Mouse (Mus musculus) cerebellum, postnatal 36 days (tissue): Measurements from ENCODE around the gene Mrps23.

Experiments used
- DNase-seq, 2 experiments: peaks; one replicate each; pipeline ENCODE4 v3.0.0; 2021 to 2022; ENCODE audit warnings: mixed read lengths in 2 of 2

Mrps23 gene

DNA sequence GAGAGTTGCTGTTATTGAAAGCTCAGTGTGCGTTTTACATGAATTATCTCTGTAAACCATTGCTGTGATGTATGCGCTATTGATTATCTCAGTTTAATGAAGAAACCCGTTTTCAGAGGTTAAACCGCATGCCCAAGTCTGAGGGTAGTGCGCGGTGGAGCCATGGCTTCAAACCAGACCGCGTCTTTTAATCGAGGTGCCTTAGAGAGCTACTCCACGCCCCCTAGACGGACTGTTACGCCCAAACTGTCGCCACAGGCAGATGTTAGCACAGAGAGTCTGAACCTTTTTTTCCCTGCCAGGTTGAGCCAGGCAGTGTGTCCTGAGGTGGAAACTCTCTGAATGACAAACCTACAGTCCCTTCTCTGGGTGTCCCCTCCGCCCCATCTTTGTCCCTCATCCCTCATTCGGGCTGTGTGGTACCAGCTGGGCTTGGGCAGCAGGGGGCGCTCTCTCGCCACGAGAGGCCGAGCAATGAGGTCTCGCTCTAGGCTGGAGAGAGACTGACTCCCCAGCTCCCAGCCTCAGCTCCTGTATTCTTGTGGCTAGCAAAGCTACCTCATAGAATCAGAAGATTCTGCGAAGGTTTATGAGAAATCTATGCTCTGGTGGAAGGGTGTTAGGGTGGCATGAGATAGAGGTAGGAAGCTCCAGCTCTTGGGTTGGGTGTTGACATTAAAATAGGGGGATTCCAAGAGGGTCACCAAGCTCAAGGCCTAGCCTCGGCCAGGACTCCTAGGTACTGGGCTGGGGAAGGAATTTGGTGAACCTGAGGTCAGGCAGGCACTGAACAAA lies 48.0 kb downstream of the Mrps23 start:
- DNase-seq, result peak; percentile 89 to 90

DNA sequence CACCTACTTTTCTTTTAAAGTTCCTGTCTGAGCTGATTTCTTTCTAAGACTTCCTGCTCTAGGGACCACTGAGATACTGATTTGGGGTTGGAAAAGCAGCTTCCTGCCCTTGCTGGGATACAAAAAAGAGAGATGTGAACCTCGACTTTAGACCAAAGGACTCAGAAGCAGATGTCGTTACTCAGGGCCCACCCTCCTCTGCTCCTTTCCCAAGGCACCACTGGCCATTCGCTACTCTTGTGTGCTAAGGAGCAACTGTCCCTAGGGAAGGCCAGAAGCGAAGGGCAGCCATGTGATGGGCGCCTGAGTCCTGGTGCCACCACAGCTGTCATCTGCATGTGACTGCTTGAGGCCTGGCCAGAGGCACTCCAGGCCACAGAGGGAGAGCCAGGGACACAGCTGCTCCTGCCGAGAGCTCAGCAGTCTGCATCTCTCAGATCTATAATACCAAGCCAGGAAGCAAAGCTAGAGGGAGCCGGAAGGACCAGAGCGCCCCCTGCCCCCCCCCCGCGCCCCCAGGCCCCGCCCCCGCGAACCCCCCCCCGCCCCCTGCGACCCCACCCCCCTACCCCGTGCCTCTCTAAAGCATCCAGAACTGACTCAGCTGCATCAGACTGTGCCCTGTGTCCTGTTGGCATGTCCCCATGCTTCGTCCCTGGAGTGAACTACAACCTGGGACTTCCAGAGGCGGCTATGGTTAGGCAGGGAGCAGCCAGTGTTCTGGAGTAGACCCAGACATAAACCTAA lies 48.8 kb downstream of the Mrps23 start:
- peak; percentile 12 to 17 for DNase-seq

- no peak for DNase-seq
Observed at GRCm38 (mm10) chr11:88253514-88254167, 49.5 kb downstream of the Mrps23 start.

DNA sequence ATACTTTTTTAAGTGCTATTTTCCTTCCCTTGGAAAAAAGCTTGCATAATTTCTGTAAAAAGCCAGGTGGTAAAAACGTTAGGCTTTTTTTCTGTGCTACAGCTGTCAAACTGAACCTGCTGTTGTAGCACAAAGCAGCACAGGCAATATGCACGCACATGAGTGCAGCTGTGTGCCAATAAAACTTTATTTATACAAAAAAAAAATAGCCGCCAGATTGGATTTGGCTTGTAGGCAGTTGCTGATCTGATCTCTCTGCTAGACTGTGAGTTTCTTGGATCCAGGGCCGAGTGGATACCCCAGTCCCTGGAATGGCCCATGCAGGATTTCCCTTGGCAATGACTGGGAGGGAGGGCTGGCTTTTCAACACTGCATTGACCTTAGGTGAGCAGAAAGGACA lies 53.5 kb downstream of the Mrps23 start:
- DNase-seq, result no peak

DNA sequence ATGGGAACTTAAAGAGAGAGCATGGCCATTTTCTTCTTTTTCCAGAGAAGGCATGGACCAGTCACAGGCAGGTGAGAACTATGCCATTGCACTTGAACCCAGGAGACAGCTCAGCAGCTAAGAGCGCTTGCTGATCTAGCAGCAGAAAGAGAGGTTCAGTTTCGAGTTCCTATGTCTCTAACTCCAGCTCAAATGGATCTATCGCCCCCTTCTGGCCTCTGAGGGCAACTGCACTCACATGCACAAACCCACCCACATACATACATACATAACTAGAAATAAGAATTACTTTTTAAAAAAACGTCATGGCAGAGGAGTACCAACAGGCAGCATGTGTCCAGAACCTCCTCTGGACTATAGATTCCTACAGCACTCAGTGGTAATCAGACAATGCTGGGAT lies 54.0 kb downstream of the Mrps23 start:
- no peak for DNase-seq

DNA sequence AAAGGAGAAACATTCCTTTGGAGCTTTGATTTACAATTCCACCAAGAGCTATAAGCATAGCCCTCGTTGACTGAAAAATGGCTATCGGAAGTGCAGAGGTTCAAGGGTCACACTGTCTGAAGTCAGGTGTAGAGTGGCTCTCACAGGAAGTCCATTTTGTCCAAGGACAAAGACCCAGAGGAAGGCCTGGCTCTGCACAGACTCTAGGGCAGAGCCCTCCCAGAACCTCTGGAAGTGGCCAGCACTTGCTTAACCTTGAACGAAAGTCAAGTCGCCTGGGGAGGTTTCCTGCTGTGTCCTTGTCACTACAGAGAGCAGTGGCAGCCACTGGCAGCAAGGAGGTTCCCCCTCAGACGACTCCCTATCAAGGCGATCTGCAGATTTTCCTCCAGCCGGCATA lies 56.3 kb downstream of the Mrps23 start:
- DNase-seq, result no peak
